Mouse (Mus musculus) embryonic facial prominence, embryonic 12.5 days (tissue): ENCODE data around the gene Clstn2. TPM values are rescaled to one million over a fixed set of nuclear protein-coding genes. Genes with fewer than 3 reads are reported as not detected.

Experiments used
- ATAC-seq: fragments of 200-750 bp; cut with Nextera tagmentation; 2 replicates; pipeline ENCODE4 v1.8.0; 2017; ENCODE audit not compliant: insufficient number of reproducible peaks, insufficient read depth, low FRiP score, low TSS enrichment
- H3K27ac ChIP-seq: fragments of 300-500 bp; sonication (generic); 2 replicates; pipeline ENCODE4 v1.5.1; 2016; ENCODE audit warnings: mild to moderate bottlenecking
- H3K27me3 ChIP-seq: fragments of 300-500 bp; sonication (generic); 2 replicates; pipeline ENCODE4 v1.6.1; 2016; ENCODE audit warnings: mild to moderate bottlenecking, moderate library complexity
- H3K36me3 ChIP-seq: fragments of 300-500 bp; sonication (generic); 2 replicates; pipeline ENCODE4 v1.6.1; 2016; ENCODE audit warnings: mild to moderate bottlenecking
- H3K4me1 ChIP-seq: fragments of 300-500 bp; sonication (generic); 2 replicates; pipeline ENCODE4 v1.6.1; 2016
- H3K4me2 ChIP-seq: fragments of 300-500 bp; sonication (generic); replicated peaks from 2 replicates; pipeline ENCODE4 v1.6.1; 2016; ENCODE audit warnings: mild to moderate bottlenecking, moderate library complexity
- H3K4me3 ChIP-seq: fragments of 300-500 bp; sonication (generic); 2 replicates; pipeline ENCODE4 v1.5.1; 2016; ENCODE audit warnings: mild to moderate bottlenecking
- H3K9ac ChIP-seq: fragments of 300-500 bp; sonication (generic); 2 replicates; pipeline ENCODE4 v1.6.1; 2016; ENCODE audit warnings: mild to moderate bottlenecking, moderate library complexity
- H3K9me3 ChIP-seq: fragments of 300-500 bp; sonication (generic); 2 replicates; pipeline ENCODE4 v1.6.1; 2016; ENCODE audit warnings: mild to moderate bottlenecking, moderate library complexity
- WGBS: fragments of 180-500 bp; shearing (Covaris S2); methylation state at CpG from one replicate; pipeline ENCODE4 v1.1.7; 2016; 5-methylcytosine and 5-hydroxymethylcytosine counted together
- polyA plus RNA-seq: library from polyadenylated mRNA; unstranded; fragments of >200 nt; fragmentation: Nextera tagmentation; extraction: Ambion mirVana; gene quantifications from 2 replicates; pipeline ENCODE4 v1.2.1, GENCODE M21; 2016

Gene Clstn2
- polyA plus RNA-seq, 1 experiment from 2014 or later: 3.5 TPM

DNA sequence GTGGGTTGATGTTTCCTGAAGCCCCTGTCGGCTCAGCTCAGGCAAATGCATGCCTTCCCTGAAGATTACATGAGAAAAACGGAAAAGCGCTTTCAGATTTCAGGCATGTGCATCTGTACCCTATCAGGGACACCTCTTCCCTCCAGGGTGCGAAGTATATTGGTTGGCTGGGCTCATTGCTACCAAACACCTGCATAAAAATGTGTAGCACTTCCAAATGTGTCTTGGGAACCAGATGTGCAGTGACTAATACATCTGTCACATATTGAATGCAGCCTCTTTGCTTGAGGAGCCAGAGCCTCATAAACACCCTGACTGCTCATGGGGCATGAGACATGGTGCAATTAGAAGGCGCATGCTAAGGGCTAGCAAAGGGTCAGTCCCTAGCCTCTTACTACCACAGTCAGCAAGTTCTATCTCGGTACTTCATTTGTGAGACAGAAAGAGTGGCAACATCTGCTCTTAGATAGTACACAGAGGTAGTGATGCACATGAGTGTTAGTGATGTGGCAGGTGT, 267.7 kb downstream of the Clstn2 start:
- Histone ChIP-seq H3K4me1 (no peaks in the 10 kb centered on the region), H3K4me2 (no peak overlapping the region), H3K36me3 (no peaks in the 10 kb centered on the region), H3K9me3 (no peaks in the 10 kb centered on the region), H3K27ac (no peak overlapping the region), H3K4me3 (no peak overlapping the region), H3K9ac (no peak overlapping the region), H3K27me3 (0 out of 2 replicates have a peak, but pooled peaks cover 5% of the 10 kb centered on the region)
- 88% methylated on average over 6 of the region's 6 CpGs for WGBS
- ATAC-seq: no peak

DNA sequence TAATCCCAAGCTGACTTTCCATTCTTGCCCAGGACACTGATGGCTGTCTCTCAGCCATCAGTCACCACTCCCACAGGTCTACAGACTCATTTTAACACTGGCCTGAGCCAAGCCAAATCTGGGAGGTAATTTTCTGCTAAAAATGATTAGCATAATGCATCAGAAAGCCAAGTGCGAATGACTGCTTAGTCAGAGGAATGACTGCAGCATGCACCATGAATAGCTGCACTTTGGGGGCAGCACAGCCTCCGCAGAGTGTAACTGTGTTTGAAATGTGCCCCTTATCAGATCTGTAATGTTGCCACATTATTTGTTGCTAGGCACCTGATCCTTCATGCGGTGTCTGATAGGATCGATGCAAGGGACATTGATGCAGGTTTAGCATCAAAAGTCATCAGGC, 269.9 kb downstream of the Clstn2 start:
- Histone ChIP-seq H3K4me3 (no peak overlapping the region), H3K9ac (no peak overlapping the region), H3K27me3 (no peaks in the 10 kb centered on the region), H3K36me3 (no peaks in the 10 kb centered on the region), H3K9me3 (no peaks in the 10 kb centered on the region), H3K4me2 (no peak overlapping the region), H3K4me1 (no peaks in the 10 kb centered on the region), H3K27ac (no peak overlapping the region)
- 89% methylated on average over 4 of the region's 4 CpGs for WGBS
- ATAC-seq: no peak

DNA sequence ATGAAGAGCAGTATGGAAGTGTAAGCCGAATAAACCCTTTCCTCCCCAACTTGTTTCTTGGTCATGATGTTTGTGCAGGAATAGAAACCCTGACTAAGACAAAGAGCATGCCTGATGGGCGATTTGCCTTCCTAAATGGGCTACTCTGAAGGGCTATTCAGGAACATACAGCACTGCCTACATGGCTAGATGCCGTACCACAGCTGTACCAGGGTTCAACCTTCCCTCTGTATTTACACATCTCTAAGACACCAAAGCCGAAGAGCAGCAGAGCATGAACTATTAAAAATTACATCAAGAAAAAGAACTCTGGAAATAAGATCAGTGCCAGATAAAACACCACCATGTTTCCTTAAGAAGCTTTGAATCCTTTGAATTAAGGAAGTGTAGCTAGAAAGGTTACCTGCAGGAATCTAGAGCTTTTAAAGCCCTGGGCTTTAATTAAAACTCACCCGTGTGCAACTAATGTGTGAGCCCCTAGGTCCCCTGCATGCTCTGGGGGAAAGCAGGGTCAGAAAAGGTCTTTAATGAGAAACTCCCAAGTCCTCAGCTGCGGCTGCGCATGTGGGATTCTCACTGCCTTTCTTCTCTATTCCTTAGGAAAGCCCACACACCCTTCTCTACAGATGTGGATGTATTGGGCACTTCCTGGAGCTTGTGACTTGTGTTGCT, 277.2 kb downstream of the Clstn2 start:
- 74% methylated on average over 7 of the region's 7 CpGs for WGBS
- no peak overlapping the region for H3K4me2 ChIP-seq
- no peak overlapping the region for H3K27ac ChIP-seq
- no peaks in the 10 kb centered on the region for H3K27me3 ChIP-seq
- no peak overlapping the region for H3K4me3 ChIP-seq
- H3K9ac ChIP-seq: no peak overlapping the region
- no peaks in the 10 kb centered on the region for H3K9me3 ChIP-seq
- H3K36me3 ChIP-seq: no peaks in the 10 kb centered on the region
- H3K4me1 ChIP-seq: no peaks in the 10 kb centered on the region
- ATAC-seq: no peak

DNA sequence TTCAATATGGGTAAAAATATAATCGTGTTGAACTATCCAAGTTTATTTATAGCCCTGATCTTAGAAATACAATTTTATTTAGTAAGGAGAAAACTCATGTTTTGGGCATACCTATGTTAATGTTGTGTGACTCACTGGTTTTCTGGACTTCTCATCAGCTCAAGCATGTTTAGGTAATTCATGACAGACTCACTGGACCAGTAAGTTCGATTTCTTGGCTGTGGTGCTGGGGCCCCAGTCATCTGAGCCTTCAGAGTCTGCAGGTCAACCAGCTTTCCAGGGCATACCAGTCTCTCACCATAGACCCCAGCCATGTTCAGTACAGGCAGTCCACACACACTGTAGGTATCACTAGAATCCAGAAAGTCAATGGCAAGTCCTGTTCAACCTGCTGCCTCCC, 279.3 kb downstream of the Clstn2 start:
- Histone ChIP-seq H3K36me3 (no peaks in the 10 kb centered on the region), H3K27me3 (no peaks in the 10 kb centered on the region), H3K4me2 (no peak overlapping the region), H3K4me1 (no peaks in the 10 kb centered on the region), H3K4me3 (no peak overlapping the region), H3K27ac (no peak overlapping the region), H3K9me3 (no peaks in the 10 kb centered on the region), H3K9ac (no peak overlapping the region)
- no peak for ATAC-seq
- 84% methylated on average over 2 of the region's 2 CpGs for WGBS

DNA sequence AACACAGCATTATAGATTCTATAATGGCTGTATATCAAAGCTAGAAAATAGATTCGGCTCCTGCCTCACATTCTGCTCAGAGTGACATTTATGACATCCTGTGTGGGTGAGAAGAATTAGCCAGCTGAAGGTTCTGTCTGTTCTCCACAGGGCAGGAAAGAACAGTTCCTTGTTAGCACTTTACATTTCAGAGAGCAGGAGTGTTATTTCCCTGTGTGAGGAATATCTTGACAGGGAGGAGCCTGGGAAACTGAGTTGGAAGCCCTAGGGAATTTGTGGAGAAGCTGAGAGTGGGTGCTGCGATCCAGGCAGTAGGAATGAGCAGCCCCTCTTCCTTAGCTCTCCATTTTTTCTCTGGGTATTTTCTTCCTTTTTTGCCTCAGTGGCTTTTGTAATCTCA, 286.4 kb downstream of the Clstn2 start:
- Histone ChIP-seq H3K36me3 (no peaks in the 10 kb centered on the region), H3K4me3 (no peak overlapping the region), H3K4me2 (no peak overlapping the region), H3K9me3 (no peaks in the 10 kb centered on the region), H3K9ac (no peak overlapping the region), H3K4me1 (no peaks in the 10 kb centered on the region), H3K27ac (no peak overlapping the region), H3K27me3 (no peaks in the 10 kb centered on the region)
- ATAC-seq: no peak
- WGBS: 68% methylated on average over 2 of the region's 2 CpGs

DNA sequence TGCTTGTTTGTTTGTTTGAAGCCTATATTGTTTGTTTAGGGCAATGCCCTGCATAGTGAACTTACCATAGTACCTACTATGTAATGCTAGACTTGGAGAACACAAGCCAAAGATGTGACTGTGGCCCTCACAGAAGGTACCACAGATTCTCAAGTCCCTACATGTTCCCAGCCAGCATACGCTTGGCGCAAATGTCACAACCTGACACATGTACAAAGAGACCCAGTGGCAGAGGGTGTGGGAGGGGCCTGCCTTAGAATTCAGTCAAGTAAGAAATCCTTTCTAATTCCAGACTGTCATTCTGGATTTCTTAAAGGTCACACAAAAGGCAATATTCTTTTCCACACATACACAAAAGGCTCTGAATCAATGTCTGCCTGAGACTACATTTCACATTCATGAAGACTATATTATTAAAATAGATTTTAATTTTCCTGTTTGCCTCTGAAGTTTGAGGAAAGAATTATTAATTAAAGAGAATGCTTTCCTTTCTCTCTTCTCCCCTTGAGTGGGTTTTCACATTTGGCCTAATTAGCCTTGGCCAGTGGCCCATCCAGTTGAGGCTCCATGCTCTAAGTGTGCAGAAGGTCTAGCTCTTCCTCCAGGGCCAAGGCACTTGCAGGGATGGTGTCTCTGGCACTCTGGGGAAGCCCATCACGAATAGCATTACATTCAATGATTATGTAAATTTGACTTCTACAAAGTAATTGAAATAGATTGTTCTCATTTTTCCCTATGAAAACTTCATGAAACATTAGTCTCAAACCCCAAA, 305.1 kb downstream of the Clstn2 start:
- H3K4me2 ChIP-seq: no peak overlapping the region
- no peaks in the 10 kb centered on the region for H3K9me3 ChIP-seq
- no peaks in the 10 kb centered on the region for H3K36me3 ChIP-seq
- no peaks in the 10 kb centered on the region for H3K27me3 ChIP-seq
- no peak overlapping the region for H3K4me3 ChIP-seq
- H3K4me1 ChIP-seq: no peaks in the 10 kb centered on the region
- H3K27ac ChIP-seq: no peak overlapping the region
- no peak for ATAC-seq
- no peak overlapping the region for H3K9ac ChIP-seq
- WGBS: 80% methylated on average over 3 of the region's 3 CpGs

DNA sequence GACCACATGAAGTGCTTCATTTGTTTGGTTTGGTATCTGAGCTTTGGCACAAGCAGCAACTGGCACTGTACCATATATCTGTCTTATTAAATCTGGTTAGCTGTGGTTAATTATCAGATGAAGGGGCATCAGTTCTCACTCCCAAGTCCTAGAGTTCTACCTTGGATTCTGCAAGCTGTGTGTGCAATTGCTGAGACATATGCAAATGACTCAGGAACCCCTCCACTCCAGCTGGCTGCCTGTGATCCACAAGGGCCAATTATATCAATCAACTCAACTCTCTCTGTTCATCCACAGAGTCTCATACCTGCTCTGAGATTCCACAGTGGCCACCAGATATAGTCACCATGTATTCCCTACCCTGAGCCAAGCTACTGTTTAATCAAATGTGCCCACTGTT, 315.3 kb downstream of the Clstn2 start:
- no peak overlapping the region for H3K9ac ChIP-seq
- no peak overlapping the region for H3K27ac ChIP-seq
- H3K4me3 ChIP-seq: no peak overlapping the region
- no peaks in the 10 kb centered on the region for H3K27me3 ChIP-seq
- no peak for ATAC-seq
- H3K9me3 ChIP-seq: no peaks in the 10 kb centered on the region
- H3K36me3 ChIP-seq: no peaks in the 10 kb centered on the region
- H3K4me1 ChIP-seq: no peaks in the 10 kb centered on the region
- no peak overlapping the region for H3K4me2 ChIP-seq

DNA sequence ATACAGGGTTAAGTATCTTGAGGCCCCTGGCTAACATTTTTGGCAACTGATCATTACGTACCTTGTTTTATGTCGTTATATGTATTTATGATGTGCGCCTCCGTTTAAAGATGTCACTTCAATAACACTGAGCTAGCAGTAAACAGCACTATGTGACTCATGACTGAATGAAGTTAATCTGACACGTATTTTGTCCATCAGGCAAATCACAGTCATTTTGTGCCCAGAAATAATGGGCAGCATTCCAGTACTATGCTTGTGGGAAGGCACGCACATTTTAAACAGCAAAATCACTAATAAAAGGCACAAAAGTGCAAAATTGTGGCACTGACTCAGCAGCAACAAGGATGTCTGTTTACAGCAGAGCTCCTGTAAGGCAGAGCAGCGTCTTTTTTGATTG, 316.0 kb downstream of the Clstn2 start:
- no peak overlapping the region for H3K9ac ChIP-seq
- no peak for ATAC-seq
- H3K27me3 ChIP-seq: no peaks in the 10 kb centered on the region
- no peaks in the 10 kb centered on the region for H3K36me3 ChIP-seq
- H3K4me1 ChIP-seq: no peaks in the 10 kb centered on the region
- no peak overlapping the region for H3K4me2 ChIP-seq
- WGBS: 81% methylated on average over 7 of the region's 7 CpGs
- no peaks in the 10 kb centered on the region for H3K9me3 ChIP-seq
- no peak overlapping the region for H3K27ac ChIP-seq
- no peak overlapping the region for H3K4me3 ChIP-seq

DNA sequence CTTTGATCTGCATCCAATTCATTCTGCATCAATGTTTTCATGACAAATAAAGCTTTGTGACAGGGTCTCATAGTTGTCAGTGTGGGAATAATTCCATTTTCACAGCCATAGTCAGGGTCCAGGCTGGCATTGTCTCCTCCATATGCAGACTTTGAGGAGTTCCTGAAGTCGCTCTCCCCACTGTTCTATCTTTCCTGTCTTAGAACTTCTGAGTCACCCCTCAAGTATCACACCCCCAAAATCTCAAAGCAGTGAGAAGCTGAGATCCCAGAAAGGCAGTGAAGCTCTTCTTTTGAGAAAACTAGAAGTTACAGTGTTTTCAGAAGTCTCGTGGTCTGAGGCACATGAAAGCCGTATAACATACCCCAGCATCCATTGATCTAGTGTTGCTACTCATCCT, 320.1 kb downstream of the Clstn2 start:
- H3K27ac ChIP-seq: no peak overlapping the region
- H3K9me3 ChIP-seq: no peaks in the 10 kb centered on the region
- no peak overlapping the region for H3K4me2 ChIP-seq
- WGBS: 91% methylated on average over 3 of the region's 3 CpGs
- no peak for ATAC-seq
- H3K9ac ChIP-seq: no peak overlapping the region
- H3K27me3 ChIP-seq: no peaks in the 10 kb centered on the region
- H3K4me1 ChIP-seq: no peaks in the 10 kb centered on the region
- no peak overlapping the region for H3K4me3 ChIP-seq
- no peaks in the 10 kb centered on the region for H3K36me3 ChIP-seq

DNA sequence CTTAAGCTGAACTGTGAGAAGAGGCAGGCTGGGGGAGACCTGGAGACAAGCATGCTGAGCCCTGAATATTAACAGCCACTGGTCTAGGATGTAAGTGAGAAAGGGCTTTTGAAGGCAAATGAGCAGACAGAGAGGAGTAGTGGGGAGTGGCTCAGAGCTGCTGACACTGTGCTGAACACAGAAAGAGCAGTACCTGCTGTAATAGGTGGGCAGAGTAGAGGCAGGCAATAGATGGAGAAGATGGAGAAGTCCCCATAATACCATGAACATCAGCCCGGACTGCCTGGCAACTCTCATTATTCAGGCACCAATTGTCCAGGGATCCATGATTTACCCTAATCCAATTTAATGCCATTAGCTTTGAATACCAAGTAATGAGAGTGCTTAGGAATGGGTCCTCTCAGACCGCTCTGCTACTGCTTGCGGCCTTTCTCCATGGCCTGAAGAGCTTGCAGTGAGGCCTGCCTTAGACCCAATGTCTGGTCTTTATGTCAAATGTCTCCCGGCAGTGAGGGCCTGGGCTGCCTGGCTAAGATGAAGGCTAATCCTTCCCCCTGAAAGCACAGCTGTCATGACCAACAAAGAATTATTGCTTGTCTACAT, 329.0 kb downstream of the Clstn2 start:
- Histone ChIP-seq H3K4me1 (no peaks in the 10 kb centered on the region), H3K27me3 (no peaks in the 10 kb centered on the region), H3K27ac (no peak overlapping the region), H3K4me3 (no peak overlapping the region), H3K9me3 (no peaks in the 10 kb centered on the region), H3K9ac (no peak overlapping the region), H3K36me3 (no peaks in the 10 kb centered on the region), H3K4me2 (no peak overlapping the region)
- WGBS: 65% methylated on average over 4 of the region's 4 CpGs
- ATAC-seq: no peak

DNA sequence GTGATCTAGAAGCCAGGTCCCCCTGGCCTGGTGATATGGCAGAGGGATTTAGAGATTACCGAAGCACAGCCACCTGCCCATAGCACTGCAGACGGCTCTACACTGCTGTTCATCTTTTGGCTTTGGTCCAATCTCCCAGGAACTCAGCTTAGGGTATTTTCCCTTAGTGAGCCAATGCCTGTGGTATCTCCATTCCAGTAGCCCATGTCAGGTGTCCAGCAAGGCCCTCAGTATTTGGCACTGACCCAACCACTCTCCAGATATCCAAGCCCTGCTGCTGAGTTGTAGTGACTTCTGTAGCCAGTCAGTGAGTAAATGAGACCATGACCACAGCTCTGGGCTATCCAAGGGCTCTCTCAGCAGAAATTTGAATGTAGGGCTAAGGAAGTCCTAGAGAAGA, 330.0 kb downstream of the Clstn2 start:
- WGBS: 84% methylated on average over 2 of the region's 2 CpGs
- Histone ChIP-seq H3K4me1 (no peaks in the 10 kb centered on the region), H3K4me2 (no peak overlapping the region), H3K9ac (no peak overlapping the region), H3K4me3 (no peak overlapping the region), H3K9me3 (no peaks in the 10 kb centered on the region), H3K36me3 (no peaks in the 10 kb centered on the region), H3K27me3 (no peaks in the 10 kb centered on the region), H3K27ac (no peak overlapping the region)
- no peak for ATAC-seq

DNA sequence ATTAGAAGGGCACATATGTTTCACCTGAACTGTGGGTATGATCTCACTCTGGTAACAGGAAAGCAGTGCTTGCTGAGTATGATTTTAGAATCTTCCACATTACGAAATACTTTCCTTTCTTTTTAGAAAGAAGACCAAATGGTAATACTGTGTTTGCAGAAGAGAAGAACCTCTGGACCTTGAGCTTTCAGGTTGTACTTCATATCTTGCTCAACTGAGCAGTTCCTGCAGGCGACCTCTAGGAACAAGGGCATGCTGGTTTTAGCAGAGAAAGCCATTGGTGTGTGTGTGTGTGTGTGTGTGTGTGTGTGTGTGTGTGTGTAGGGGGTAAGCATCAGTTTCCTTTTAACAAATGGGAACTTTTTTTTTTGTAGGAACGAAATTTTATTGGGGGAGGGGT, 333.0 kb downstream of the Clstn2 start:
- WGBS: 70% methylated on average over 3 of the region's 3 CpGs
- no peaks in the 10 kb centered on the region for H3K4me1 ChIP-seq

More for the DNA sequence above, 333.0 kb downstream of the Clstn2 start:
- no peak overlapping the region for H3K4me3 ChIP-seq
- H3K36me3 ChIP-seq: no peaks in the 10 kb centered on the region
- H3K27ac ChIP-seq: no peak overlapping the region
- no peaks in the 10 kb centered on the region for H3K9me3 ChIP-seq
- no peak overlapping the region for H3K9ac ChIP-seq
- no peaks in the 10 kb centered on the region for H3K27me3 ChIP-seq
- ATAC-seq: no peak
- no peak overlapping the region for H3K4me2 ChIP-seq
